Mouse (Mus musculus) Patski (cell line): ENCODE data around the gene Itprid1. TPM values are rescaled to one million over a fixed set of nuclear protein-coding genes. Genes with fewer than 3 reads are reported as not detected.
A peak's percentile ranks its signal among the peaks of the same experiment; 100 is the strongest.

Experiments used
- ATAC-seq: fragments of 100-300 bp; one replicate; pipeline ENCODE4 v1.8.0; 2021
- CTCF ChIA-PET: fragments of 350-600 bp; sonication (Branson Sonifier 250); formaldehyde crosslinking; loops from one replicate; lab custom pipeline; 2022; ENCODE audit warnings: inconsistent platforms; lab: Charles Lee
- POLR2A ChIA-PET: fragments of 350-600 bp; sonication (Branson Sonifier 250); formaldehyde crosslinking; loops from one replicate; lab custom pipeline; 2022; ENCODE audit warnings: antibody characterized with exemption, inconsistent platforms; lab: Charles Lee
- DNase-seq: peaks from one replicate; pipeline ENCODE4 v3.0.0-alpha.2; 2011; ENCODE audit warnings: low read depth, low spot score
- H3K27me3 ChIP-seq: fragments of 371-371 bp; one replicate; pipeline ENCODE4 v1.5.1; 2021
- CTCF ChIP-seq: fragments of 100-300 bp; IDR thresholded peaks from one replicate; pipeline ENCODE4 v1.5.1; 2021
- in situ Hi-C: fragments of 300-500 bp; cut with MboI; formaldehyde crosslinking; loops from 3 replicates; pipeline ENCODE4 v1.11.1; 2018; ENCODE audit warnings: low pct_unique_long_range_greater_than_20kb, mixed read lengths
- polyA plus RNA-seq: library from polyadenylated mRNA; unstranded; gene quantifications from one replicate; pipeline ENCODE4 v1.2.3, GENCODE M21; 2021

Itprid1 gene
- polyA plus RNA-seq, 1 experiment from 2014 or later = not detected

DNA sequence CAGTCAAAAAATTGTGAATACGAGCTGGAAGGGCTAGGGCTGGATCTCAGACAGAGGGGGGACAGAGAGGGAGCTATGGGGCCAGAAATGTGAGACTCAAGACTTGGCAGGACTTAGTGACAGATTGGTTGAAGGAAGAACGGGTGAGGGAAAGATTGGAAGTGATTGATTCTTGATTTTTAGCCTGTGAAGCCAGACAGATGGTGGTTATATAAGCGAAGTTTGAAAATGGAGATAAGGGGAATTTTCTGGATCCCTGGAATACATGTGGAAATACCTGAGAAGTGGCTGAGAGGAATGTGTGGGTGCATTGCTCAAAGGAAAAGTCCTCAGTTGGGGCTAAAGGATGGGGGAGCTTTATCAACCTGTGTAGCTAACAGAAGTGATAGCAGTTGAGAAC lies 28.0 kb upstream of the Itprid1 start:
- no peak for ATAC-seq

GRCm38 (mm10) chr6:55811153-55811552 lies 25.5 kb upstream of the Itprid1 start:
- no peaks in the 10 kb centered on the region for H3K27me3 ChIP-seq
- in situ Hi-C loops = no loop called here
- POLR2A ChIA-PET = no interaction called here
- no peak for DNase-seq
- CTCF ChIA-PET = interaction anchor here (0.9 kb wide), 1 partner anchor 12 kb away, joined by 3 read pairs; no protein-coding TSS in a partner anchor
- ATAC-seq = no peak
- no peak for TF ChIP-seq CTCF

More for the DNA sequence above, 28.0 kb upstream of the Itprid1 start:
- H3K27me3 ChIP-seq = no peaks in the 10 kb centered on the region
- ChIA-PET POLR2A (no interaction called here), CTCF (interaction anchor here (1.1 to 1.3 kb wide), 2 partner anchors 34 to 56 kb away, joined by 3 read pairs; no protein-coding TSS in a partner anchor)
- in situ Hi-C loops = no loop called here
- no peak for DNase-seq
- TF ChIP-seq CTCF = no peak

DNA sequence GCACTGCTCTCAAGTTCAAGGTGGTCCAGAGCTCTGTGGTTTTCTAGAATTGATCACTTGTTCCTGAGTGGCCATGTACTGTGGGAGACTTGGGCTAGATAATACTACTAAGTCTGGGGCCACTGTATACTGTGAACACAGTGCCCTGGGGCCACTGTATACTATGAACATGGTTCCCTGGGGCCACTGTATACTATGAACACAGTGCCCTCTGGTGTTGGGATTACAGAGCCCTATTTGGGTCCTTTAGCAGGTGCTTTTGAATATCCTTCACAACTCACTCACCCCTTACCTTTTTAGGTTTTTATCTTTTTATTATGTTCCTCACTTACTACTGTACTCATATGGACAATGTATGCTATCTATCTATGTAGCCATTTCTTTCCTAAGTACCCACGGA lies 24.3 kb upstream of the Itprid1 start:
- H3K27me3 ChIP-seq = no peaks in the 10 kb centered on the region
- ATAC-seq = no peak
- ChIA-PET CTCF (interaction anchor here (0.9 kb wide), 1 partner anchor 11 kb away, joined by 3 read pairs; no protein-coding TSS in a partner anchor), POLR2A (no interaction called here)
- DNase-seq = no peak
- in situ Hi-C loops = no loop called here
- peak; percentile 20 for TF ChIP-seq CTCF

- CTCF ChIA-PET = no interaction called here
- ATAC-seq (no peak), DNase-seq (no peak)
- in situ Hi-C loops = no loop called here
- H3K27me3 ChIP-seq = no peaks in the 10 kb centered on the region
- POLR2A ChIA-PET = no interaction called here
- no peak for TF ChIP-seq CTCF
These were observed 22.3 kb upstream of the Itprid1 start for GRCm38 (mm10) chr6:55814184-55814926.

- TF ChIP-seq CTCF = no peak
- ChIA-PET POLR2A (no interaction called here), CTCF (no interaction called here)
- in situ Hi-C loops = no loop called here
- DNase-seq = no peak
- H3K27me3 ChIP-seq = no peaks in the 10 kb centered on the region
- ATAC-seq = no peak
These were observed 19.8 kb upstream of the Itprid1 start for GRCm38 (mm10) chr6:55816911-55817310.

- no peak for ATAC-seq
- peaks cover 8% of the 10 kb centered on the region for H3K27me3 ChIP-seq
- ChIA-PET CTCF (interaction anchor here (1.2 kb wide), 1 partner anchor 17 kb away, joined by 3 read pairs; no protein-coding TSS in a partner anchor), POLR2A (no interaction called here)
- in situ Hi-C loops = no loop called here
- TF ChIP-seq CTCF = no peak
- DNase-seq = no peak
These were observed 7.0 kb upstream of the Itprid1 start for GRCm38 (mm10) chr6:55829722-55830121.

DNA sequence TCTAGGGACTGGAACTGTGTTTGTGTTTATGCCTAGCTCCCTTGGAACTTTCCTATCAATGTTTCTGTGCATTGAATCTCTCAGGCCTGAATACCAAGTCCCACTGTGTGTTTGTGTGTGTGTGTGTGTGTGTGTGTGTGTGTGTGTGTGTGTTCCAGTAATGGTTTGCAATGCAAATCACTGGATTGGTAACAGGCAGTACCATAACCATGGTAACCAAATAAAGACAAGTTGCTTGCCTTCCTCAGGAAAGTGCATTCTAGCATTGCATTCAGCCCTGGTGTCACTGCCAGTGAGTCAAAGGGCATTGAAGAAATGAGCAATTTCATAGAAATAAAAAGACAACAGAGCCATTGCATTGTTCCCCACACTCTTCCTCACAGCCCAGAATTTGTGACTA lies 15.9 kb downstream of the Itprid1 start:
- DNase-seq (no peak), ATAC-seq (no peak)
- ChIA-PET CTCF (interaction anchor here (1.1 kb wide), 1 partner anchor 12 kb away, joined by 3 read pairs; no protein-coding TSS in a partner anchor), POLR2A (no interaction called here)
- in situ Hi-C loops = no loop called here
- TF ChIP-seq CTCF = no peak
- no peaks in the 10 kb centered on the region for H3K27me3 ChIP-seq

DNA sequence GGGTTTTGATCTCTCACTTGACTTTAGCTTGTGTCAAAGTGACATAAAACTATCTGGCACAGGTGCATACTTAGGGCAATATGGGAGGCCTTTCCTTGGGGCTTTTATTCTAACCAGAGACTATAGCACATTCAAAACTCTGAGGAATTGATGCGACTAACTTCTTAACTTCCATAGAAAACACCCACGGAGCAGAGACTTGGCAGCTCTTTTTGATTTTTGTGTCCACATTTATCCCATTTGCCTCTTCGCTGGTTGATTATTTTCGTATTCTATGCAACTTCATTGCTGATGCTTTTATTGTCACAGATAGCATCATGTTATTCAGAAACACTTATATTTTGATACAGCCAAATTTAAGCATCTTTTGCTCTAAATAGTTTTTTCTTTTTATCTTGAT lies 19.4 kb downstream of the Itprid1 start:
- no peak for DNase-seq
- no peak for ATAC-seq
- in situ Hi-C loops = no loop called here
- TF ChIP-seq CTCF = no peak
- ChIA-PET POLR2A (no interaction called here), CTCF (no interaction called here)
- H3K27me3 ChIP-seq = no peaks in the 10 kb centered on the region

DNA sequence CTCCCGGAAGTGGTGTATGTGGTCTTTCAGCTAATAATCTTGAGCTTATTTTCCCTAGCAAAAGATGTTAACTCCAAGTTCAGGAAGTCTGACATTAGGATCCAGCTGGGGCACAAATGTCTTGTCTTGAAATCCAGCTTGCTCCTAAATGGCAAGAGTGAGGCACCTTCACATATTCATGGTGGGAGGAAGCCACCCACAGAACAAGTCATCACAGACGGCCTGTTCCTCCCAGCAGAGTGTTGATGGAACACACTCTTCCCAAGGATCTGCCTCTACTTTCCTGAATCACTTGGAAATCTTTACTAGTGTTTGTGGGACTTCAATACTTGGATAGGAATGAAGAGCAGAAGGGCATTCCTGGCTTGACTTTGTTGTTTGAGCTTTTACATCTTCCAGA lies 28.5 kb downstream of the Itprid1 start:
- DNase-seq (no peak), ATAC-seq (no peak)
- ChIA-PET CTCF (interaction anchor here (1.2 kb wide), 1 partner anchor 13 kb away, joined by 3 read pairs; no protein-coding TSS in a partner anchor), POLR2A (no interaction called here)
- H3K27me3 ChIP-seq = no peaks in the 10 kb centered on the region
- in situ Hi-C loops = no loop called here
- no peak for TF ChIP-seq CTCF

GRCm38 (mm10) chr6:55879356-55879960 lies 42.8 kb downstream of the Itprid1 start:
- in situ Hi-C loops = no loop called here
- no peaks in the 10 kb centered on the region for H3K27me3 ChIP-seq
- no peak for ATAC-seq
- DNase-seq = no peak
- CTCF ChIA-PET = no interaction called here
- POLR2A ChIA-PET = no interaction called here
- no peak for TF ChIP-seq CTCF

DNA sequence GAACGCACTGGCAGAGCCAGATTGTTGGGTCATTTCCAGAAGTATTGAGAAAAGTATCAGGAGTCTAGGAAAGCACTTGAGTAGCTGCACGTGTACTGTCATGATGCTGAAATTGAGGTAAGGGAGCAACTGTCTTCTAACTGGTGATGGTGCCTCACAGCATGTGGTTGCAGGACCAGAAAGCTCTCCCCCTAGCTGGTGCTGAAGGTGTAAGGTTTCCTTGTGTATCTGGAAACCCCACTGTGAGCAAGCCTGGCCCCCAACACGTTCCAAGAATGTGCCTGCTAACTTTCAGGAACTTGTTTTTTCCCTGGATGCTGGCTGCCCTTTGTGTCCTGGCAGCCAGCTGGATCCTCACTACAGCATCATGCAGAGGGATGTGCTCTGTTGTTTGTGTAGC lies 44.2 kb downstream of the Itprid1 start:
- TF ChIP-seq CTCF = no peak
- ChIA-PET CTCF (no interaction called here), POLR2A (no interaction called here)
- in situ Hi-C loops = no loop called here
- ATAC-seq (no peak), DNase-seq (no peak)
- H3K27me3 ChIP-seq = no peaks in the 10 kb centered on the region
